Mouse (Mus musculus) olfactory bulb, adult 2 months (tissue): ENCODE results near the gene Dusp13.

Experiments
- CTCF ChIP-seq: fragments of 200-500 bp; IDR thresholded peaks from 2 replicates; pipeline ENCODE4 v1.5.1; 2012; ENCODE audit warnings: low read depth, mild to moderate bottlenecking, low read length, moderate library complexity; ENCODE audit not compliant: insufficient read depth
- POLR2A ChIP-seq: fragments of 200-500 bp; IDR thresholded peaks from 2 replicates; pipeline ENCODE4 v1.6.1; 2012; ENCODE audit warnings: mild to moderate bottlenecking, low read depth, low read length, moderate library complexity; ENCODE audit not compliant: insufficient read depth

DNA sequence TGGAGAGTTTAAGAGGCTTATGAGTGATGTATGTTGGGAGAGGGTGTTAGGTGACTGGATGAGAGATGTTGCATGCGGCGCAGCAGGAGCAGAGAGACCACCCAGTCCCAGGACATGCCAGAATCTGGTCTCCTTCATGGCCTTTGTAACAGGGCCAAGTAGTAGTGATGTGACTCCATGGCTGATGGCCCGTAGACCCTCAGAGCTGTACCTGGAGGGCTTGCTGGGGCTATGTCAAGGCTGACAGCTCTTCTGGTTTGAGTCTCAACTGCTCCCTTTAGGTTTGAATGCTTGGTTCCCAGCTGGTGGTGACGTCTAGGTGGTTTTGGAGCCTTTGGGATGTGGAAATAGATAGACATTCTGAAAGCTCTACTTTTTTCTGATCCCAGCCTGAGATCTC, 21.0 kb downstream of the Dusp13 start:
- TF ChIP-seq POLR2A: no peak
- no peak for TF ChIP-seq CTCF
